Mouse (Mus musculus) liver, embryonic 13.5 days (tissue): ENCODE results near the gene Zdhhc6. TPM values are rescaled to one million over a fixed set of nuclear protein-coding genes. Genes with fewer than 3 reads are reported as not detected.

Experiments
- polyA plus RNA-seq: library from polyadenylated mRNA; unstranded; fragments of >200 nt; fragmentation: Nextera tagmentation; extraction: Ambion mirVana; gene quantifications from 2 replicates; pipeline ENCODE4 v1.2.1, GENCODE M21; 2015

Zdhhc6 gene
- polyA plus RNA-seq, 1 experiment from 2014 or later: 64.9 TPM

Other genes with a start within 250 kb of the Zdhhc6 start
- gene Gpam, start 188.8 kb downstream of the Zdhhc6 start, polyA plus RNA-seq: 16.6 and 21.5 TPM in 2 replicates
- gene Tectb, start 135.3 kb downstream of the Zdhhc6 start, polyA plus RNA-seq: not detected in 2 replicates
- not detected in 2 replicates for gene Gucy2g, start 74.8 kb downstream of the Zdhhc6 start, polyA plus RNA-seq
- 116 and 134 TPM in 2 replicates for gene Acsl5, start 64.1 kb downstream of the Zdhhc6 start, polyA plus RNA-seq
- 16.7 and 18.2 TPM in 2 replicates for gene Vti1a, start 263 bp upstream of the Zdhhc6 start, polyA plus RNA-seq